Mouse (Mus musculus): Measurements from ENCODE around the gene Dvl1.

The Dvl1 gene

DNA sequence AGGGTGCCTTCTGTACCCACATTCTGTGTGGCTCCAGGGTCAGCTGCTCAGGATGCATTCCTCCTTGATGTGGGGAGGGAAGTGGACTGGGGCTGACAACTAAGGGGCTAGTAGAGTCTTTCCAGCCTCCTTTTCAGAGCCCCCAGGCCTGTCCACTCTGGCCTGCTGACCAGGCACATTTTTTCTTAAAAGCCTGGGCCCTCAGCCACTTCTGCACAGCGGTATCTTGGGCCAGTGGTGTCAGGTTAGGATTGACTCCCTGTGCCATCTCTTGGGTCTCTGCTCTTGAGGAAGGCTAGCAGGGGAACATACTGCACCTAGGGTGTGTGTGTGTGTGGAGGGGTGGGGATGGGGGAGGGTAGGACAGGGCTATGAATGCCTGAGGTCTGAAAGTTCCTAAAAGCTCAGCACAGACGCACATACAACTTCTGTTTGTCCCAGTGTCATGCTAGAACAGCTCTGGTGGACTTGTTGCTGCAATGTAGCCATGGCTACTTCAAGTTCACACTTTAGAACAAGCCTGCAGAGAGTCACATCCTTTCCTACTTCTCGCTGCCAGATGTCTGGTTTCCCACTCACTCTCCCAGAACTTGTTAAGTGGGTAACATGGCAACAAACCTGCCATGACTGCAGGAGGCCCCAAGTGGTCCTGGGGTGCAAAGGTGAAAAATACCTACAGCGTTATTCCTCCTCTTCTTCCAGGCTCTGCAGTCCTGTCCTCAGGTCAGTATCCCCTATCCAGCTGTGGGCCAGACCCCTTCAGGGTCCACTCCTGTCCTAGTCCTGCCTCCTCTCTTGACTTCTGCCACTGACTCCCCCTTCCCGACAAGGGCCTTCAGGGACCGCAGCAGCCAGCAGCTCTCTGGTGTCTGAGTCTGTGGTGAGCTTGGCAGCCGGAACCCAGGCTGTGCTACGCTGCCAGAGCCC lies 6.9 kb upstream of the Dvl1 start:
- in situ Hi-C loops (cut with MboI, MseI), result no loop called here

DNA sequence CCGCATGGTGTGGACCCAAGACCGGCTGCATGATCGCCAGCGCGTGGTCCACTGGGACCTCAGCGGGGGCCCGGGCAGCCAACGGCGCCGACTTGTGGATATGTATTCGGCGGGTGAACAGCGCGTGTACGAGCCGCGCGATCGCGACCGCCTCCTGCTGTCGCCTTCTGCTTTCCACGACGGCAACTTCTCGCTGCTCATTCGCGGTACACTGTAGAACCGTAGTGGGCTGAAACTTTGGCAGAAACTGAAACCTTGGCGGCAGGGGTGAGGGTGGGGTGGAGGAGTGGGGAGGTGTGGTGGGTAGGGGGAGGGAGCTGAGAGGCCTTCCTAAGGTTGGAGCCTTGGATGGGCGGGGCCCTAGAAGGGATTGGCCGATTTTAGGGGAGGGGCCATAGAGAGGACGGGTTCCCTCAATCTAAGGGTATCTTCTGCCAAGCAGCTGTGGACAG lies 6.2 kb upstream of the Dvl1 start:
- in situ Hi-C loops (cut with MboI, MseI), result no loop called here

DNA sequence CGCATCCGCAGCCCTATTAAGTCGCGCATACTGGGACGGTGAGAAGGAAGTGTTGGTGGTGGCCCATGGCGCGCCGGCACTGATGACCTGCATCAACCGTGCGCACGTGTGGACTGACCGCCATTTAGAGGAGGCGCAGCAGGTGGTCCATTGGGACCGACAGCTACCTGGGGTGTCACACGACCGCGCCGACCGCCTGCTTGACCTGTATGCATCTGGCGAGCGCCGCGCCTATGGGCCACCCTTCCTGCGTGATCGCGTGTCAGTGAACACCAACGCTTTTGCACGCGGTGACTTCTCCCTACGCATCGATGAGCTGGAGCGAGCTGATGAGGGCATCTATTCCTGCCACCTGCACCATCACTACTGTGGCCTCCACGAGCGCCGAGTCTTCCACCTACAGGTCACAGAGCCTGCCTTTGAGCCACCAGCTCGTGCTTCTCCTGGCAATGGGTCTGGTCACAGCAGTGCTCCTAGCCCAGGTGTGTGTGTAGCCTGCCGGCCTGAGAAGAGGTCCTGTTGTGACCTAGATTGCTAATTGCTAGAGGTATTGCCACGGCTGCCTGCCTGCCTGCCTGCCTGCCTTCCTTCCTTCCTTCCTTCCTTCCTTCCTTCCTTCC lies 5.4 kb upstream of the Dvl1 start:
- in situ Hi-C loops (cut with MboI, MseI), result no loop called here

DNA sequence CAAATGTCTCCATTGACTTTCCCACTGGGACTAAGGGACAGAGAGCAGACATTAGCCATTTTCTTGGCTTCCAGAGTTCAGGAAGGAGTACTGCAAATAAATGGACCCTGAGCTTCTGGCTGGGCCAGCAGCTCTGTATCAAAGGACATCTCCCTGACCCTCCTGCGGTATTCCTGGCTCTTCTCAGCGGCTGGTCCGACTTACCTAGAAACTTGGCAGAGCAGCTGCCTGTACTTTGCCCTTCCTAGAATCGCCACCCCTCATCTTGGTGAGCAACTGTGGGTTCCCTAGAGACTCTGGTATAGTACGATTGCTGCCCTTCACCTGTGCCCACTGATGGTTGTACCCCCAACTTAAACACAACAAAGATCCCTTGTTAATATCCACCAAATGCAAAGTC lies 4.0 kb upstream of the Dvl1 start:
- in situ Hi-C loops (cut with MboI, MseI), result no loop called here

DNA sequence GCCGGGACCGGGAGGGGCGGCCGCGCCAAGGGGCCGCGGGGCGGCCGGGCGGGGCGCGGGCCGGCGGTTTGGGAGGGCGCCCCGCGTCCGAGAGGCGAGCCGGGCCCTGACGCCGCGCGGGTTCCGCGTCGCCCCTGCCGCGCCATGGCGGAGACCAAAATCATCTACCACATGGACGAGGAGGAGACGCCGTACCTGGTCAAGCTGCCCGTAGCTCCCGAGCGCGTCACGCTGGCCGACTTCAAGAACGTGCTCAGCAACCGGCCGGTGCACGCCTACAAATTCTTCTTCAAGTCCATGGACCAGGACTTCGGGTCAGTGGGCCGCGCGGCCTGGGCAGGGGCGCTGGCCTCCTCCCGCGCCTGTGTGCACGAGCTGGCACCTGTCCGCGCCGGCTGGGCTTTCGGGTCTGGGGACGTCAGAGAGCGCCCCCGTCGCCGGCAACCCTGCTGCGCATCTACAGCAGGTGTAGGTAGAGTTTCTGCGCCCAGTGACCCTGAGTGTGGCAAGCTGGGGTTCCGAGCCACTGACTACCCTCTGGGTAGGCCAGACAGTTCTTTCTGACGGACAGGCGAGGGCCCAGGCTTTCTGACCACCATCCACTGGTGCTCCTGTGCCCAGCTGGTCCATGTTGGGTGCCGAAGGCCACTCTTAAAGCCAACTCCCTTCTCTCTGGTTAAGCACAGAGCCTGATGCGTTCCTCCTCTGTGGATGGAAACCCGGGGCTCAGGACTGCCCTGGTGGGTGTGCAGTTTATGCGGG lies 570 bp downstream of the Dvl1 start:
- in situ Hi-C loops (cut with MboI, MseI), result no loop called here

DNA sequence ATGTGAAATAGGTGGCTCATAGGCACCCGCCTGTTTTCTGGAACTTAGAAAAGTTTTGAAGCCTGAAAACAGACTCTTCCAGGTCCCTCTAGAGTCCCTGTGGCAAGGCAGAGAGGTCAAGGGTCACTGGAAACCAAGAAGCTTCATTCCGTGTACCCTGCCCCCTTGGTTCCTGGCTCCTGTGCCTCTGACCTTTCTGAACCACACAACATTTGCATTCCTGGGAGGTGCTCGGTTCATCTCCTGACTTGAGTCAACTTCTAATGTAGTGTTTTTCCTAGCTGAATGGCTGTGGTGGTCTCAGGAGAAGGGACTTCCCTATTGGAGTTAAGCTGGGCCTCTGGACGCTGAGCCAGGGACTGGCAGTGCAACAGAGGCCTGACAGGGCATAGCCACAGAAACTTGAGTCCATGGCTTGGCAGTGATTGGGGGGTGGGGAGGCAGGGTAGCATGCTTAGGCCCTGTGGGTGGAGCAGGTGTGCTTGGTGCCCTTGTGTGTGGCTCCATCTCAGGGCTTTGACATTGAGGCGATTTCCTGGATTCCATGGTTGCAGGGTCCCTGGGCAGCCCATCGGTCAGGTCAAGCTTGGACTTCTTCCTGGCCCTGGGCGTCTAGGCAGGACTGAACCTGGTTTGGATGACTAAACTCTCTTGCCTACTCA lies 1.4 kb downstream of the Dvl1 start:
- in situ Hi-C loops (cut with MboI, MseI), result no loop called here

DNA sequence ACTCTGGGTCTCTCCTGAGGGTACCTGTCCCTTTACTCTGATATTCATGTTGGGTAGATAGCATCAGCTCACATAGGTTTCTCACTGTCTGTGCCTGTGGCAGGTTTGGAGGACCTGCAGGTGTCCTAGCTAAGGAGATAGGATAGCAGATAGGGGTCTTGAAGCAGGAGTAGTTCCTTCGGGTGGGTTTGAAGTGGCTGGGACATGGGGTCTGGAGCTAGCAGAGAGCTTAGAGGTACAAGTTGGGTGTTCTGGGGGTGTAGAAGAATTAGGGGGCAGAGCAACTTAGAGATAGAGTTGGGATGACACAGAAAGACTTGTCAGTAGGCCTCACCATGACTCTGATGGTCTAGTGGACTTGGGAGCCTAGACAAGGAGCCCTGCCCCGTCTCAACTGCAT lies 2.2 kb downstream of the Dvl1 start:
- in situ Hi-C loops (cut with MboI, MseI), result no loop called here

DNA sequence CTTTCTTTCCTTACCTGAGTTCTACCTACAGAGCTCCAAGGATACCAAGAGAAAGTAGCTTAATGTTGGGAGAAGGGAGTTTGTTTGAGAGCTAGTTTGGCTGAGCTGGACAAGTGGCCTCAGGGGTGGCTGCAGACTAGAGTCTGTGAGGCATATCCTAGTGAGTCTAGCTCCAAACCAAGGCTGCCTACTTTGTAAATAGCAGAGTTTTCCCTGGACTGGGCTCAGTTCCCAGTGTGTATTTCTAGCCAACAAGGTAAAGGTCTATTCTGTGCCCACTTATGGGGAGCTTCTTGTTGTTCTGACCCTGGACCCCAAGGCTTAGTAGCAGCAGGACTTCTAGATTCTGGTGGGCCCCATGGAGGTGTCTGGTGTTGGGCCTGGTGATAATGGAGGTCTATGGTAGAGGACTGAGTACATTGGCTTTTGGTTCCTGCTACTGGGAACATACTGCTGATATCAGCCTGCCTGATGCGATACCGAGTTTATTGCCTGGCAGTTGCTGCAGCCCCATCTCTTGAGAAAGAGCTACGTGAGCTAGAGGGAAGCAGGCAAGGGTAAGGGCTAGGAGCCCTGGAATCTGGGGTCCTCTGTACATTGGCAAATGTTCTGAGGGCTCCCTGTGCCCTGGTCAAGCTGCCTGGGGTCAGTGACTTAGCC lies 2.7 kb downstream of the Dvl1 start:
- in situ Hi-C loops (cut with MboI, MseI), result no loop called here

DNA sequence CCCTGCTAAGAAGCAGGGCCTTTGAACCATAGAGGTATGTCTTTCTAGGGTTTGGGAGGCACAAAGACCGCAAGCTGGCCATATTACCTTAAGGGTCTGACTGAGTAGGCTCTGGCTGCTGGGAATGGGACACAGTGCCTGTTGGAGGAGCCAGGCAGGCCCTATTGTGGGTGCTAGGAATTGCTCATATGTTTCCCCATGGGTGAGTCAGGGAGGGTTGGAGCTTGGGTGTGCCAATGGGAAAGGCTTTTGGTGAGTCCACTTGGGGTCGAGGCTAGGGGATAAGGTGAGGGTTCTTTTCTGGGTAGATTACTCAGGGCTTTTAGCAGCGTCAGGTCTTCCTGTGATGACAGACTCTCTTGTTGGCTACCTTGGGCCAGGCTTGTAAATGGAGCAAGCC lies 4.2 kb downstream of the Dvl1 start:
- in situ Hi-C loops (cut with MboI, MseI), result no loop called here

DNA sequence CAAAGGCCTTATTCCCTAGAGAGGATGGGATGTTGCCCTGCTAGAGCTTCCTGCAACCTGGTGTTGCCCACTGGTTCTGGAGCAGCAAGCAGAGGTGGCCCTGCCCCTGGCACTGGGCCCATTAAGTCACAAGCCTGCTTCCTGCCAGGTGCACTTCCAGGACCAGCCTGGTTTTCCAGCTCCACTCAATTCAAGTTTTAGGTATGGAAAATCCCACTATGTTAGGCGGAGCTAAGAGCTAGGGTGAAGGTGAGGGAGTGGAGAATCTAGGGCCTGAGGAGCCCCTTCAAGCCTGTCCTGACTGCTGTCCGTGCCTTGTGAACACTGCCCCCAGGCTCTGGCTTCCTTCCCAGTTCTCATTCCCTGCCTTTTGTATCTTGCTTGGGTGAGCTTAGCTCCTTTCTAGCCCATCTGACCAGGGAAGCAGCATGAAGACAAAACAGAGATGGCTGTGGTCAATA lies 4.8 kb downstream of the Dvl1 start:
- in situ Hi-C loops (cut with MboI, MseI), result no loop called here

DNA sequence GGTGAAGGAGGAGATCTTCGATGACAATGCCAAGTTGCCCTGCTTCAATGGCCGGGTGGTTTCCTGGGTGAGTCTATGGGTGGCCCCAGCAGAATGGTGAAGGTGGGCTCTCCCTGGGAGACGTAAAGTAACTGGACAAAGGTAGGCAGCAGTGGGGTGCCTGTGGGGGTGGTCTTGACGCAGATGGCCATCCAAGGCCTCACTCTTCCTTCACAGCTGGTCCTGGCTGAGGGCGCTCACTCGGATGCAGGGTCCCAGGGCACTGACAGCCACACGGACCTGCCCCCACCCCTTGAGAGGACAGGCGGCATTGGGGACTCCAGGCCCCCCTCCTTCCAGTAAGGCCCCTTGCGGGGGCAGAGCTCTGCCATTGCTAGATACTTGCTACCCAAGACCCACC lies 6.2 kb downstream of the Dvl1 start:
- in situ Hi-C loops (cut with MboI, MseI), result no loop called here

DNA sequence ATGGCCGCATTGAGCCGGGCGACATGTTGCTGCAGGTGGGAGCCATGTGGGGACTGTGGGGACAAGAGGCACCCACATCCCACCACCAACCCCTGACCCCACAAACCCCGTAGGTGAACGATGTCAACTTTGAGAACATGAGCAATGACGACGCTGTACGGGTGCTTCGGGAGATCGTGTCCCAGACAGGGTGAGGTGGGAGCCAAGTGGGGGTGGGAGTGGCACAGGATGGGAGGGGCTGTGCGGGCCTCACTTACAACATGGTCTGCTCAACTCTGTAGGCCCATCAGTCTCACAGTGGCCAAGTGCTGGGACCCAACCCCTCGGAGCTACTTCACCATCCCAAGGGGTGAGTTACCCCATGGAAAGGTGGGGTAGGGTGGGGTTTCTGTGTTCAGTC lies 7.8 kb downstream of the Dvl1 start:
- in situ Hi-C loops (cut with MboI, MseI), result no loop called here

DNA sequence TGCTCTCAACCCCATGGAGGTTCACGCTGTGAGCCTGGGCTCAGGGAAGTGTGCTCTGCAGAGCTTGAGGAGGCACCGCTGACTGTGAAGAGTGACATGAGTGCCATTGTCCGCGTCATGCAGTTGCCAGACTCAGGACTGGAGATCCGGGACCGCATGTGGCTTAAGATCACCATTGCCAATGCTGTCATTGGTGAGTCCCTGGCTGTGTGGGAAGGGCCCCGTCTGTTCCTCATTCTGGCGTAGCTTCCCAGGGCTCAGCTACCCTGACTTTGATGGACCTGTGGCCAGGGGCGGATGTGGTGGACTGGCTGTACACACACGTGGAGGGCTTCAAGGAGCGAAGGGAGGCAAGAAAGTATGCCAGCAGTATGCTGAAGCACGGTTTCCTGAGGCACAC lies 8.9 kb downstream of the Dvl1 start:
- in situ Hi-C loops (cut with MboI, MseI), result no loop called here

DNA sequence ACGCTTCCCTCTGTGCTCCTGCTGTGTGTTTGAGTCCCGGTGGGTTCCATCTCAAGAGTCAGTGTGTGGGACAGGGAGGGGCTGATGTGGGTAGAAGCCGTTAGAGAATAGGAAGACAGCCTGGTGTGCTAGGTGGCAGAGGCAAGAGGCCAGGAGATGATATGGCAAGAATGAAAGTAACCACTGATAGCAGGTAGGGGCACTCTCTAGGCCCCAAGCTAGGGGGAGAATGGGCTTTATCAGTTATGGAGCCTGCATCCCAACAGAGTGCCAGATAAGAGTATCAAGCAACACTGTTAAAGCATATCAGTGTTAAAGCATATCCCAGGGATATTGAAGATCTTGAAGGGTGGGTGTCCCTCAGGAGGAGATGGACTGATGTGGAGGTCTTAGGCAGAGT lies 9.7 kb downstream of the Dvl1 start:
- in situ Hi-C loops (cut with MboI, MseI), result no loop called here

DNA sequence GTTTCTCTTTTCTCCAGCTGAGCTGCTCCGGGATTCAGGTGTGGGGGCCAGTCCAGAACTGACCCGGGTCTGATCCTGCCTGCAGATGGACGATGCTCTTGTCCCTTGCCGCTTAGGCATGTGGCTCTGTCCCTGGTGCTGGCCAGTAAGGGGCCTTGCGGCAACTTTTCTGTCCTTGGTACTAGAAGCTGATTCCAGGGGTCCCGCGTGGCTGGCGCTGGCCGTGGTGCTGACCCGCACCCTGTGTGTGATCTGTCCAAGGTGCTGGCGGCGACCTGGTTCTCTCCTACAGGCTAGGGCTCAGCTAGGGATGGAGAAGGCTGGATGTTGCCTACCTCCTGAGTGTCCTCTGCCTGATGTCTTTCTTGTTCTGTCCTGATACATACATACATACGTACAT lies 12.1 kb downstream of the Dvl1 start:
- in situ Hi-C loops (cut with MboI, MseI), result no loop called here

DNA sequence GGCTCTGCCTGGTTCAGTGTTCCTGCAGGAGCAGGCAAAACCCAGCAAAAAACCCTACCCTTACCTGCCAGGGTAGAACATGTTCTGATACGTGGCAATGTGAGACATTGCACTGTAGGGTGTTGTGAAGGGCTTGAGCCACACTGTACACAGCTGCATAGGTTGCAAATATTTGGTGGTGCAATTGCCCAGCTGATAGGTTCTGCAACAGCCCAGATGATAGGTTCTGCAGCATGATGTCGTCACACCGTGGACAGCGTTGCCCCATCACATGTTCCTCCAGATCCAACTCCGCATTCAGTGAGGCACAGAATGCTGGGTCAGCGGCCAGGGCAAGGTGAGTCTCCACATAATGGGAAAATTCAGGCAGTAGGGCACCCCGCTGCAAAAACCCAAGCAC lies 14.6 kb downstream of the Dvl1 start:
- in situ Hi-C loops (cut with MboI, MseI), result no loop called here

DNA sequence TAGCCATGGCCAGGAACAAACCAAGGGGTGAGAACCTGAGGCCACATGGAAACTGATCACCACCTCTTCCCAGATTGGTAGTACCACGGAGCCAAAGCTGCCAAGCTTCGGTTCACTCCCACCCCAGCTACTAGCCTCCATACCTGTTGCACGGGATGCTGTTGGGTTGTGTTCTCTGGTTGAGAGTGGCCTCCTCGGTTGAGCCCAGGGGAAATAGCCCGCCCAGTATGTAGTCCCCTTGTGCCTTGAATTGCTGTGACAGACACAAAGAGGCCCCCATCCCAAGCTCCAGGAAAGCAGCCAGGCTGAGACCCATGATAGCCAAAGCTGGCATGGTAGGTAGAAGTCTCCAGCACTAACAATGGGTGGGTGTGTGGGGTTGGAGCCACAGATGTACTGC lies 15.8 kb downstream of the Dvl1 start, which contains the start of gene Tas1r3:
Gene Tas1r3, minus strand, starts transcription at position 362 of the 400 bp plus-strand sequence.
- in situ Hi-C loops (cut with MboI, MseI), result no loop called here

DNA sequence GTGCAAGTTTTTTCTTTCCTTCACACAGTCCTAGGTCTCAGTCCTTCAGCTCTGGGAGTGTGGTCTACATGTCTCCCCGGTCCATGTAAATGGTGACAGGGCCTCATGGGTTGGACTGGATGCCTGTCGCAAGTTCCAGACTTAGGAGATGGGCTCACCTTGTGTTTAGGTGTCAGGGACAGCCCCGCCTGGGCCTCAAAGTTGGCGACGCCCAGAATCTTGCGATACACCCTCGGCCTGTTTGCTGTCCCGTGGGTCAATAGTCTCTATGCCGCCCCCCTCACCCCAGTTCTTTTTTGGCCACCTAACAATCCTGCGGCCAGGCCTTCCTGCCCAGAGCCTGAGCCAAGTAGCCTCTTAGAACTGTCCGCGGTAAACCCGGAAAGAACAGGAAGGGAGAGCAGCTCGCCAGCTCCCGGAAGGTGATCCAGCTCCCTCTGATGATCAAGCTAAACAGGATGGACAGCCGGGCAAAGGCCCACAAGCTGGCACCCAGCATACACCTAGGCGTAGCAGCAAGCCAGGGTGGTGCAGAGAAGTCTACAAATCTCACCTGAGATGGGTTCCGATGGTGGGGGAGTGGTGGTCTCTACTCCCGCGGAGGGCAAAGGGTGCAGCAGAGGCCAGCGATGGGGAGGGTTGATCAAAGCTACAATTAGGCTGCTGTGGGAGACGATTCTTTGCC lies 21.6 kb downstream of the Dvl1 start:
- in situ Hi-C loops (cut with MboI, MseI), result no loop called here

DNA sequence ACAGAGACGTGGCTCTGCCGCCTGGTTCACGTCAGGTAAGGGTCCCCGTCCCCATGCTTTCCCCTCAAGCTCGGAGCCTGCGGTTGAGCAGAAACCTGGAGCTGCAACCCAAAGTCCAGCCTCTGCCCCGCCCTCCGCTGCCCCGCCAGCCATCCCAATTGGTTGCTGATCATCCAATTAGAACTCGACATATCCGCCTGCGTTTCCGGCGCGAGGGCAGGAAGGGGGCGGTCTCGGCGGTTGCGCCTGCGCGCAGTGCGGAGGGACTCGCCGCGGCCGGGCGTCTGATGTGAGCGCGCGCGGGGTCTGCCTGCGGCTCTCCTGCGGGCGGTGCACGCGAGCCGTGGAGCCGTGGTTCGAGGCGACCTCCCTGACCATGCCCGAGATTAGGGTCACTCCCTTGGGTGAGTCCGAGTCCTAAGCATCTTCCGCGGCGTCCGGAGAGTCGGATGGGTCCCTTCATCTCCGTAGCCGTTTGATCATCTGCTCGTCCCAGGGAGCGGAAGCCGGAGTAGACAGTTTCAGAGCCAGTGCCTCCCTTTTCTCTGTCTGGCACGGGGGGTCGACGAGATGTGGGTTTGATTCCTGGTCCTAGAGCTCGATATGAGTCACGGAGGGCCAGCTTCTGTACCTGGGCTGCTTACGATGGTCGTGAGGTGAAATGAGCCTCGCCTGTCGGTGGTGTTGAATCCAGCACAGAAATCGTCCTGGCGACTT lies 22.3 kb downstream of the Dvl1 start, which contains the start of the genes Cptp and Ints11:
Gene Cptp, minus strand, starts transcription at position 124 of the 717 bp plus-strand sequence.
Gene Ints11, plus strand, starts transcription at position 230 of the 717 bp plus-strand sequence.
- in situ Hi-C loops (cut with MboI, MseI), result no loop called here

DNA sequence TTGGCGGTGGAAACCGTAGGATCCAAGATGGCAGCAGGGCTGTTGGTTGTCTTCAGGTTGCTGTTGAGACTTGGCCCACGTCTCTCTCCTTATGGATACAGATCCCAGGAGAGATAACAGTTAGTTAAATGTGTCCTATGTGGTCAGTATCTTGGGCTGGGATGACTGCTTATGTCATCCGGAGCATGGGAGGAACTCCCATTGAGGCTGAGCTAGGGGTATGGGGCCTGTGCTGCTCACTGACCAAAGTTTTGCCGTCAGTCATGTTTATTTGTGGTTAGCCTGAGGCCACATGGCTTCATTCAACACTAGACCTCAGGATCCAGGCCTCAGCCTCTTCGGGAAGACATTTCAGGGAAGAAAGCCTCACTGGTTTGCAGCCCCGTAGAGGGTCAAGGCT lies 24.2 kb downstream of the Dvl1 start:
- in situ Hi-C loops (cut with MboI, MseI), result no loop called here

All from T-helper 17 cell (primary cell).